Mouse (Mus musculus): ENCODE measurements at regions not wholly inside any gene's neighbourhood (a gene's known extent, or its start where the extent isn't known, plus 50 kb on each side); places are given as distances from the start of the nearest gene placed in this dataset.
A peak's percentile ranks its signal among the peaks of the same experiment; 100 is the strongest.

DNA sequence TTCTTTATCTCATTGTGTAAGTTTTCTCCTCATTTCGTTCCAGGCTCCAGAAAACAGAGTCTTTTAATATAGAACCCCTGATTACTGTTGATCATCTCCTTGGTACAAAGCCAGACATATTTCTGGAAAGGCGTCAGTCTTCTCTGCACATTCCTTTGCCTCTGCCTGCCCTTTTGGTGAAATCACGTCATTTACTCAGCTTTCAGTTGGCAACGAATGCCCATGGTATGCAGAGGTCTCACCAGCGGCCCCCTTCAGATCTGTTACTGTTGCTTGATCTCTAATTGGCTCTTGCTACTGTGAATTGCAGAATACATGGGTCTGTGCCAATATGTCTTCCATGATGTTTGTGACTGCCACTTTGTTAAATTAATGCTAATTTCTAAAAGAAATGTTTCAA lies 412.0 kb upstream of the Pitx2 start:
- ATAC-seq (ENCODE audit: low FRiP score, low read depth), result no peak
- H3K9me3 ChIP-seq, result no peaks in the 10 kb centered on the region
- no peak overlapping the region for H3K4me3 ChIP-seq

DNA sequence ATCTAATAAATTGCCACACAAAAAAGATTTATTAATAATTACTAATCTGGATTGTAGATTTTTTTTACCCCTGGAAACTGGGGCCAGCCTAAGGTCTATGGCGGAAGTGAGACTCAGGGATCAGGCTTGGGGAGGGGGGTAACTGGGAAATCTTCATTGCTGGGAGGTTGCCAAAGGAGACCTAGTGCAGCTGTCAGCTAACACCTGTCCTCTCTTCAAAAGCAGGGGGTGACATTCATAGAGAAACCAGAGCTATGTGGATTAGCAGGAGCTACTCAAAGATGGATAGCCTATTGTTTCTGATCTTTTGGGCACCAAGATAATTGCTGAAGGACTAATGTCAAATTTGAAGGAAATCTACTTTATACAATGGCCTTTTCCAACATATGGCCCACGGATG lies 403.7 kb upstream of the Pitx2 start:
- no peaks in the 10 kb centered on the region for H3K9me3 ChIP-seq

More for the DNA sequence above, 412.0 kb upstream of the Pitx2 start:
- Histone ChIP-seq H3K4me2 (replicated peaks) (no peak overlapping the region), H3K36me3 (no peaks in the 10 kb centered on the region), H3K4me1 (no peaks in the 10 kb centered on the region), H3K27ac (no peak overlapping the region), H3K9ac (no peak overlapping the region), H3K27me3 (no peaks in the 10 kb centered on the region)
- 71% methylated on average over 5 of the region's 5 CpGs for WGBS

DNA sequence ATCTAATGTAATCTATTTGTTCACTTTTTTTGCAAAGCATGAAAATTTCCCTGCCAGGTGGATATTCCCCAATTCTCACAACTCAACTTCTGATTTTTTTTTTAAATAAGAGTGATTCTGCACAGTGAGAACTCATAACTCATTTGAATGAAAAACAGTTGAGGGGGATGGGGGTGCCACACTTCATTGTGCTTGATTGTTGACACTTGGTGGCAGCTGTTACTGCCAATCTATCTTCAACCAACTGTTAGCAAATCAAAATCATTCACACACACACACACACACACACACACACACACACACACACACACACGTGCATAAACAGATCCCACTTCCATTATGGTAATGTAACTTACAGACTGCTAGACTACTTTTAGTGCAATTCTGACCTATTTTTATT lies 401.8 kb upstream of the Pitx2 start:
- H3K4me3 ChIP-seq, result no peak overlapping the region
- no peak for ATAC-seq (ENCODE audit: low FRiP score, low read depth)
- H3K27ac ChIP-seq, result no peak overlapping the region
- no peak overlapping the region for H3K9ac ChIP-seq
- H3K27me3 ChIP-seq, result no peaks in the 10 kb centered on the region
- no peaks in the 10 kb centered on the region for H3K36me3 ChIP-seq
- WGBS, result 70% methylated on average over 1 of the region's 1 CpGs
- no peak overlapping the region for H3K4me2 ChIP-seq (replicated peaks)
- H3K4me1 ChIP-seq, result no peaks in the 10 kb centered on the region
- no peaks in the 10 kb centered on the region for H3K9me3 ChIP-seq

More for the DNA sequence above, 403.7 kb upstream of the Pitx2 start:
- Histone ChIP-seq H3K36me3 (no peaks in the 10 kb centered on the region), H3K4me2 (replicated peaks) (no peak overlapping the region), H3K4me1 (no peaks in the 10 kb centered on the region), H3K27me3 (no peaks in the 10 kb centered on the region), H3K27ac (no peak overlapping the region), H3K4me3 (no peak overlapping the region), H3K9ac (no peak overlapping the region)
- no peak; the same call in 1 of the 2 replicates for ATAC-seq (ENCODE audit: low FRiP score, low read depth)
- WGBS, result 88% methylated on average over 2 of the region's 2 CpGs

DNA sequence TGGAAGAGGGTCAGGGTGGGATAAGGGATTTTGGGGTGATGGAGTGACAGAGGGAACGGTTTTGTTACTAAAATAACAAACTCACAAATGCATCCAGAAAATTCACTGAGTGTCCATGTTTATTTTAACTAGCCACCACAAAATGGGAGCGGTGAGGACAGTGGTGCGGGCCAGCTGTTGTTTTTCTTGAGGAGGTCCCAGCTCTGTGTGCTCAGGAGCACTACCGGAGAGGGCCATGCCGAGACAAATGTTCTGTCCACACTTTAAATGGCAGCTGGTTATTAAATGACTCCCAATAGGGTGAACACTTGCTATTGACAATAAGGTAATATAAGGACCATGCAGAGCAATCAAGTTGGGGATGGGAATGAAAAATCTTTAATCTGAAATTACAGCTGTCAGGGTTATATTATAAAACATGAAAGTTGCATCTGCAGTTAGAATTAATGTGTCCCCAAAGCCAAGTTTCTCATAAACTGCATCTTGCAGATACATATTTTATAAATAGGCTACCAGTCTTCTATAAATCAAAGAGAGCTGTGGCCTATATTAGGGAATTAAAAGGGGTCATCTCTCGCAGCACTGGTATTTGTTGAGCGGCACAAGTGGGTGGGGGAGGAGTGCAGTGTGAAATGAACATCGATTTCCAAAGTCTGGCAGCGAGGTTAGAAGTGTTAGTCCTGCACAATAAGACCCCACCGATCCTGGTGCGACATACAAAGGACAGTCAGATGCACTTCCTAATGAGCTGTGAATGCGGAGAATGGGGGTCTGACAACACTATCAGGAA lies 370.1 kb upstream of the Pitx2 start:
- H3K9ac ChIP-seq, result no peak overlapping the region
- H3K4me1 ChIP-seq, result no peaks in the 10 kb centered on the region
- no peak overlapping the region for H3K27ac ChIP-seq
- H3K4me2 ChIP-seq (replicated peaks), result no peak overlapping the region
- no peak for ATAC-seq (ENCODE audit: low FRiP score, low read depth)
- H3K4me3 ChIP-seq, result no peak overlapping the region
- no peaks in the 10 kb centered on the region for H3K27me3 ChIP-seq
- no peaks in the 10 kb centered on the region for H3K9me3 ChIP-seq
- no peaks in the 10 kb centered on the region for H3K36me3 ChIP-seq
- WGBS, result 70% methylated on average over 12 of the region's 12 CpGs

DNA sequence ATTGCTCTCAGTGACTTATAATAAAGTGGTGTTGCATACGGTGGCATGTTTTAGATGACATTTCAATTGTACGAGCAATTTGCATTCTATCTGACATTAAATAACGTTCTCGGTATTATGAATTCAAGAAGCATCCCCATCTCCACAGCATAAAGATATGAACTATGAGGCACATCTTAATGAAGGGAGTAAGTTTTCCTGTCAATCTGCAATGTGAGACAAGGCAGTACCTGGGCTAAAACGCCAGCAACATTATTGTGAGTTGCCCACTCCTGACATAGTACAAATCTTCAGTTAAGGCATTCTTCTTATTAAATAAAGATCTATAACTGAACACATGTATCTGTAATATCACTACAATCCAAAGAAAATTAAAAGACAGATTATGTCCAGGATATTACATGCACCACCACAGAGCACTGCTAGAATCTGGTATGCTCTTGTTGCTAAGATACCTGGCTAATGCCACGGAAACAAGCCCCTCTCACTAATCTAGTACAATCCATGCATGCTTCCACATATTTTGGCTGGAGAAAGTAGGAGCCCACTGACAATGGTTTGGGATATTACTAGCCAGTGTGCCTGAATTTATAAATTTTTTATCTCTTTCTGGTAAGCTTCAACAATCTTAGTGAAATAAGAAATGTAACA lies 349.2 kb upstream of the Pitx2 start:
- no peak overlapping the region for H3K4me3 ChIP-seq

DNA sequence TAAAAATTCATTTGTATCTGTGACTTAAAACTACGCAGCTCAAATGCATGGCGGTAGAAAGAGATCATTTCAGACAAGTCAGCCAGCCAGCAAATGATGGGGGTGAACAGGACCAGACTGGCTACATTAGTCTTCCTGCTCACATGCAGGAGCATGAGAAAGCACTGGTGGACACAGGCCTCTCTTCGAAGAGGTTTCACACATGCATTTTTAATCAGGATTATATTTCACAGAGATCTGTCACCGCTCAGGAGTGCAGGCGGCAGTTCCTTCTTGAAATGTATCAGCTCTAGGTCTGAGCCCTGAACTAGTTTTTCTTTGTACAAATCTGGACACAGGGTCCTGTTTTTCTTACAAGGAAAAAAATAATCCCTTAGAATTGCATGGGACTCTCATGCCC lies 343.2 kb upstream of the Pitx2 start:
- no peak overlapping the region for H3K27ac ChIP-seq
- 40% methylated on average over 5 of the region's 5 CpGs for WGBS
- no peaks in the 10 kb centered on the region for H3K36me3 ChIP-seq
- no peak overlapping the region for H3K9ac ChIP-seq
- no peak for ATAC-seq (ENCODE audit: low FRiP score, low read depth)
- H3K27me3 ChIP-seq, result no peaks in the 10 kb centered on the region
- no peaks in the 10 kb centered on the region for H3K9me3 ChIP-seq
- H3K4me3 ChIP-seq, result no peak overlapping the region
- no peaks in the 10 kb centered on the region for H3K4me1 ChIP-seq
- no peak overlapping the region for H3K4me2 ChIP-seq (replicated peaks)

More for the DNA sequence above, 349.2 kb upstream of the Pitx2 start:
- no peaks in the 10 kb centered on the region for H3K4me1 ChIP-seq
- ATAC-seq (ENCODE audit: low FRiP score, low read depth), result no peak
- no peaks in the 10 kb centered on the region for H3K9me3 ChIP-seq
- H3K27ac ChIP-seq, result no peak overlapping the region
- H3K4me2 ChIP-seq (replicated peaks), result no peak overlapping the region
- 82% methylated on average over 6 of the region's 6 CpGs for WGBS
- no peaks in the 10 kb centered on the region for H3K36me3 ChIP-seq
- no peak overlapping the region for H3K9ac ChIP-seq
- H3K27me3 ChIP-seq, result no peaks in the 10 kb centered on the region

DNA sequence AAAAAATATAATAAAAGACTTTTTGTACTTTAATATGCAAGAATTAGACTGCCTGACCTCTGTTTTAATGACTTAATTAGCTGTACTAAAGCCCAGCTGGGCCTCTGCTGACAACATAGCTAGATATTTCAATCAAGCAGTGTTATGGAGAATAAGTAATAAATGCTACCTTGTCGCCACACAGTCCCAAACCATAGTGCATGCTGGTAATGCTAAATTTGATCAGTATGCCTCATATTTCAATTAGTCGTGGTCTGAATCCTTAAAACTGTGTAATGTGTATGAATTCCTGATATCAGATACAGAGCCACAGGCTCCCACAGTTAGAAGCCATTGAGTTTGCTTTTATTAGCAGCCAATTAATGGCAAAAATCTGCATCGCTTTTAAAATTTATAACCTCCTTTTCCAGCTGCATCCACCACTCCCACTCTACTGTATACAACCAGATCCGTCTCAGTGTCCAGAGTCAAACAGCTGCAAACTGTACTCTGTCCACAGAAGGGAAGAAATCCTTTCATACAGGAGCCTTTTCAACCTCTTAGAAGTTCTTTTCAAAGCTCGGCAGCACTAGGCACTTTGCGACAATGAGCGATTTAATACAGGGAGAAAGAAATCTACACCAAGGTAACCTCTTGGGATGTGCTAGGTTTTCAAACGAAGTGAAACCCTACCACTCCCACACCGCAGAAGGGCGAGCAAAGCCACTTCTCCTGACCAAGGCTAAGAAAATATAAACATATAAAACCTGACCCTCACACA lies 317.8 kb upstream of the Pitx2 start:
- WGBS, result 22% methylated on average over 10 of the region's 10 CpGs
- Histone ChIP-seq H3K36me3 (no peaks in the 10 kb centered on the region), H3K9me3 (no peaks in the 10 kb centered on the region), H3K4me1 (peaks cover 10% of the 10 kb centered on the region), H3K4me3 (no peak overlapping the region), H3K27ac (no peak overlapping the region), H3K9ac (no peak overlapping the region), H3K4me2 (replicated peaks) (peak overlapping the region; percentile 39), H3K27me3 (peaks cover 10% of the 10 kb centered on the region)
- peak; percentile 78 for ATAC-seq (ENCODE audit: low FRiP score, low read depth)

DNA sequence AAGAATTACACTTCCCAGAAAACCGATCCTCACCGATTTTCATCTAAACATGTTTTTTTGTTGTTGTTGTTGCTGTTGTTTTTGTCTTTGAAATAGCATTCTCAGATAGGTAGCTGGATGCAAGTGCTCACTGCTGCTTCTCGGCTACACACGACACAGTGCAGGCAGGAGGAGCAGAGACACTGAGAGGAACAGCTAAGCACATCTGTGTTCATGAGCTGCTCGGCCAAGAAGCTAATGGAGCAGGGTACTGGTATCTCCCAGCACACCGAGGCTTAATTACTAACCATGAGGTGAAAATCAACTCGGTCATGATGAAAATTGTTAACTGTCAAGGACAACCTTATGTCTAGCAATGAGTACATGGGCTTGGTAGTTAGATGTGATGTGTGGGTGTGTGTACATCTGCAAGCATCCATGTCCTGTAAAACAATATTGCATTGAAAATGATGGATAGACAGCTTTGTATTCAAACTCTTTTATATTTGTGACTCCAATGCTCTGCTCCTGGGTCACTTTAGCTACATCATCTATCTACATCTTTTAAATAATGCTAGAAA lies 316.0 kb upstream of the Pitx2 start:
- ATAC-seq (ENCODE audit: low FRiP score, low read depth), result no peak
- no peak overlapping the region for H3K4me2 ChIP-seq (replicated peaks)
- H3K9me3 ChIP-seq, result no peaks in the 10 kb centered on the region
- H3K27me3 ChIP-seq, result peaks cover 16% of the 10 kb centered on the region
- H3K9ac ChIP-seq, result no peak overlapping the region
- no peak overlapping the region for H3K4me3 ChIP-seq
- H3K4me1 ChIP-seq, result peaks cover 10% of the 10 kb centered on the region
- H3K27ac ChIP-seq, result no peak overlapping the region
- no peaks in the 10 kb centered on the region for H3K36me3 ChIP-seq
- 70% methylated on average over 7 of the region's 7 CpGs for WGBS

DNA sequence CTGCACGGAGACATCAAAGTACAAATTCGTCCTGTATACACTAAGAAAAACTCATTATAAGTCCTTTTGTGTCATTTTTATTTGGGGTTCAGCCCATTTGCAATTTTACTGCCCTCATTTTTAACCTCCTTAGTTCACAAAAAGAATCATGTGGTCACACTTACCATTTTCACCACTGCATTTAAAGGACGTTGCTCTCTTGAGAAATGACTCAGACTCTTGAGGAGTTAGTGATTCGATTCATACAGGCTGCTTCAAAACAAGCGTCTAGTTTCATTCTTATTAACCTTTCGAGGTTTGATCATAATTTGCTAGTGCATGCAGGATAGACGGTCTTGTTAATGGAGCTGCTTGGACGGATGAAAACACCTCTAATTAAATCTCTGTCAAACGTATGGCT lies 313.0 kb upstream of the Pitx2 start:
- Histone ChIP-seq H3K4me1 (peaks cover 9% of the 10 kb centered on the region), H3K9me3 (no peaks in the 10 kb centered on the region), H3K9ac (no peak overlapping the region), H3K4me3 (no peak overlapping the region), H3K4me2 (replicated peaks) (peak overlapping the region; percentile 28), H3K36me3 (no peaks in the 10 kb centered on the region), H3K27ac (no peak overlapping the region), H3K27me3 (peaks cover 16% of the 10 kb centered on the region)
- ATAC-seq (ENCODE audit: low FRiP score, low read depth), result no peak
- WGBS, result 28% methylated on average over 9 of the region's 9 CpGs

DNA sequence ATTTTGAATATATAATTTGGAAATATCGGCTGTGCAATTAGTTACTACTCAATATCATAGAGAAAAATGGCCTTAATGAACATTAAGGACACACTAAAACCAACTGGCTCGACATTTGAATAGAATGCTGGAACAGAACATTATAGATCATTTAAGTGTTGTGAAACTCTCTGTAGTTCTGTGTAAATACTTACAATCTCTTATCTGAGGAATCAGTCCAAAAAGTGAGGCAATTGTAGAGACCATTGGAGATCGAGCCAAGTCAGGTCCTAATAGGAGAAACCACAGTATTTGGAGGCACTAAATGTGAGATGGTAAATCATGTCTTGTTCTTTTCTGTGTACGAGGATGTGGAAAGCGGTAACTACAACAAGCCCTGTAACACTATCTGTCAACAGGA lies 308.6 kb upstream of the Pitx2 start:
- Histone ChIP-seq H3K4me1 (no peaks in the 10 kb centered on the region), H3K4me3 (no peak overlapping the region), H3K27ac (no peak overlapping the region), H3K4me2 (replicated peaks) (no peak overlapping the region), H3K27me3 (peaks cover 6% of the 10 kb centered on the region; the same call in 1 of the 2 replicates), H3K9me3 (no peaks in the 10 kb centered on the region), H3K9ac (no peak overlapping the region), H3K36me3 (no peaks in the 10 kb centered on the region)
- ATAC-seq (ENCODE audit: low FRiP score, low read depth), result no peak
- WGBS, result 82% methylated on average over 5 of the region's 5 CpGs

DNA sequence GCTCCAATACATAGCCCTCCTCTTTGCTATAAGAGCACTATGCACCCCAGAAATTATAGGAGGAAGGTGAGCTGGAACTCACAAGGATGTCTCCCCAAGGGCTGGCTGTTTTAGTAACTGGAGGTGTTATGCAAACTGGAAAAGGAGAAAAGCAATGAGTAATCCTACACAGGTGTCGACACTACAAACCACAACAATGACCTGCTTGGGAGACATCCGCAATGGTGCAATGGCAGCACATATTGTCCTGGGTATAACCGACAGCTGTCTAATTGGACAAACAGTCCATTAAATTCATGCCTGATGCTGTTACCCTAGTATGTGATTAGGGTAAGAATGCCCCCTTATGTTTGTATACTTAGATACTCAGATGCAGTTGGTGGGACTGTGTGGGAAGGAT lies 303.1 kb upstream of the Pitx2 start:
- no peak for ATAC-seq (ENCODE audit: low FRiP score, low read depth)
- 82% methylated on average over 3 of the region's 3 CpGs for WGBS
- Histone ChIP-seq H3K27ac (no peak overlapping the region), H3K9me3 (no peaks in the 10 kb centered on the region), H3K27me3 (no peaks in the 10 kb centered on the region), H3K9ac (no peak overlapping the region), H3K4me3 (no peak overlapping the region), H3K4me2 (replicated peaks) (no peak overlapping the region), H3K4me1 (no peaks in the 10 kb centered on the region), H3K36me3 (no peaks in the 10 kb centered on the region)

DNA sequence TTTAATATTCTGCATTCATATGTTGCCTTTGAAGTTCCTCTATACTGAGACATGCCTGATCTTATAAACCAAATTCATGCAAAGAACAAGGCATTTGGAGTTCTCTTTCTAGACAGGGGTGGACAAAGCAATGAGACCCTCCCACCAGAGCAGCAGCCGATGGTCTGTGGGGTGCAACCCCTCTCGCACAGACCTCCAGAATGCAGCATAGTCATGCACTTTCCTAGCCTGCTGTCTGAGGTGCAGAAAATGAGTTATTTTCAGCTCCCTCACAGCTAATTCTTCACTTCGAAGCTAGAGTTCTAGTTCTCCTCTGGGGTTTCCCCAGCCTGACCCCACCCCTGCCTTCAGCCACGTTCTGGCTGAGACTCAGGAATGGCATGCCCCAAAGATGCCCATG lies 288.6 kb upstream of the Pitx2 start:
- H3K4me3 ChIP-seq, result no peak overlapping the region
- H3K36me3 ChIP-seq, result no peaks in the 10 kb centered on the region
- no peaks in the 10 kb centered on the region for H3K27me3 ChIP-seq
- no peaks in the 10 kb centered on the region for H3K9me3 ChIP-seq
- ATAC-seq (ENCODE audit: low FRiP score, low read depth), result no peak
- no peak overlapping the region for H3K27ac ChIP-seq
- 28% methylated on average over 4 of the region's 4 CpGs for WGBS
- H3K4me2 ChIP-seq (replicated peaks), result no peak overlapping the region
- peaks cover 4% of the 10 kb centered on the region; the same call in 1 of the 2 replicates for H3K4me1 ChIP-seq
- no peak overlapping the region for H3K9ac ChIP-seq
